Mouse (Mus musculus): ENCODE data around the gene Ano6. TPM values are rescaled to one million over a fixed set of nuclear protein-coding genes. Genes with fewer than 3 reads are reported as not detected.

The Ano6 gene
- total and polyA plus RNA-seq, 3 experiments: 14.9 to 27.0 (median 18.4) TPM

DNA sequence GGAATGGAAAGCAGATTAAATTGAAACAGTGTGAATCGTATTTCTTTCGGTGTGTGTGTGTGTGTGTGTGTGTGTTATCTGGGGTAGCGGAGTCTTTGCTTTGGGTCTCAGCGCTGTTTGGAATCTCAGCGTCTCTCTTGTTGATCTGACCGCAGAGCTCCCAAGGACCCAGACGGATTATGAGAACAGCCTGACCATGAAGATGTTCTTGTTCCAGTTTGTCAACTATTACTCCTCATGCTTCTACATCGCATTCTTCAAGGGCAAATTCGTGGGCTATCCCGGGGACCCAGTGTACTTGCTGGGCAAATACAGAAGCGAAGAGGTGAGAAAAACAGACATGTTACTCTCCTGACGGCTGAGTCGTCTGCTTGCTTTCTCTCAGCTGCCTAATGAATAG lies 158.7 kb downstream of the Ano6 start:
- no peak for DNase-seq (ENCODE audit: extremely low read depth)
- in situ Hi-C loops (cut with MboI; ENCODE audit: low pct_ligation_motif_present, low pct_unique_long_range_greater_than_20kb, low sequenced_read_pairs) (loop anchor here (10.0 kb wide), 1 partner anchor 175 kb away; no protein-coding TSS in a partner anchor), dilution Hi-C loops (cut with MboI; ENCODE audit: extremely low pct_ligation_motif_present, extremely low pct_unique_long_range_greater_than_20kb, low sequenced_read_pairs) (no loop called here)

DNA sequence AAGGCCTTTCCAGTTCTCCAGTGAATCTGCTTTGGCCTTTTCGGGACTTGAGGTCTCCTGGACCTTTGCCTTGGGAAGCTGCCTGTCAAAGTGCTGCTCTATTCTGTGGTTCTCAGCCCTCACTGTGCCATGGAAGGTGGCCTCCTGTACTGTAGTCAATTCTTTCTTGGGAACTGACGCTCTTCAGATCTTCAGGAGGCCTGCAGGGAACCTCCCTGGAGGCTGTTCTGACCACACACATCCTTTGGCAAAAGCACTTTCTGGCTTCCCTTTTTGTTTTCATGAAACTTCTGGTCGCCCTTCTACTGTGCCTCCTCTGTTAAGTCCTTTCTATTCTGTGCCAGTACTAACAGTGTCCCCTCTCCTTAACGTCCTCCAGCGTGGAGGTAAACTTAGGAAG lies 160.9 kb downstream of the Ano6 start:
- Histone ChIP-seq H3K9me3 (replicated peaks; ENCODE audit: low read length) (no peaks in the 10 kb centered on the region), H3K27ac (ENCODE audit: insufficient read depth, low read depth) (no peak overlapping the region), H3K79me2 (replicated peaks; ENCODE audit: control insufficient read depth, extremely low read depth, insufficient read depth, poor library complexity, severe bottlenecking) (no peaks in the 10 kb centered on the region), H3K9ac (ENCODE audit: insufficient read depth, low read depth) (no peak overlapping the region), H3K4me1 (ENCODE audit: control insufficient read depth in 1 of 2, insufficient read depth in 2 of 2) (peaks cover 0 to 21% of the 10 kb centered on the region in 2 experiments; a peak in 2 of 4 replicates), H3K4me2 (ENCODE audit: insufficient read depth, low read depth, poor library complexity, severe bottlenecking) (no peak overlapping the region), H3K4me3 (replicated peaks in 1 of 3; ENCODE audit: low read depth in 2 of 3, low read length in 2 of 3, poor library complexity in 1 of 3) (no peak overlapping the region), H3K36me3 (replicated peaks in 1 of 2; ENCODE audit: control insufficient read depth in 1 of 2, insufficient read depth in 1 of 2, low read length in 1 of 2) (peaks cover 54 to 89% of the 10 kb centered on the region in 2 experiments), H3K27me3 (replicated peaks) (no peaks in the 10 kb centered on the region)
- TF ChIP-seq UBTF (IDR thresholded peaks at IDR 0.05; ENCODE audit: low read depth, low read length) (no peak), ELF1 (IDR thresholded peaks at IDR 0.05; ENCODE audit: low read depth, low read length) (no peak), SIN3A (IDR thresholded peaks at IDR 0.05; ENCODE audit: low read length) (no peak), TCF12 (IDR thresholded peaks at IDR 0.05; ENCODE audit: low read depth, low read length) (no peak), NELFE (IDR thresholded peaks at IDR 0.05; ENCODE audit: low read depth, low read length) (no peak), RAD21 (IDR thresholded peaks at IDR 0.05; ENCODE audit: low read depth, low read length) (no peak), ZKSCAN1 (IDR thresholded peaks at IDR 0.05; ENCODE audit: borderline replicate concordance, low read depth, low read length) (no peak), GABPA (IDR thresholded peaks at IDR 0.05; ENCODE audit: insufficient replicate concordance, low read depth, low read length) (no peak), MAZ (IDR thresholded peaks at IDR 0.05; ENCODE audit: low read depth, low read length) (no peak), ZNF384 (IDR thresholded peaks at IDR 0.05; ENCODE audit: low read depth, low read length) (no peak), CHD2 (IDR thresholded peaks at IDR 0.05; ENCODE audit: low read length) (no peak), MXI1 (IDR thresholded peaks at IDR 0.05; ENCODE audit: low read depth, low read length) (no peak), IRF4 (IDR thresholded peaks at IDR 0.05; ENCODE audit: low read depth, low read length) (no peak), JUND (conservative IDR thresholded peaks at IDR 0.05; ENCODE audit: low read depth, low read length) (no peak), POLR2AphosphoS2 (IDR thresholded peaks at IDR 0.05; ENCODE audit: low read depth, low read length) (no peak)
- dilution Hi-C loops (cut with MboI; ENCODE audit: extremely low pct_ligation_motif_present, extremely low pct_unique_long_range_greater_than_20kb, low sequenced_read_pairs) (no loop called here), in situ Hi-C loops (cut with MboI; ENCODE audit: low pct_ligation_motif_present, low pct_unique_long_range_greater_than_20kb, low sequenced_read_pairs) (no loop called here)
- no peak for DNase-seq (ENCODE audit: extremely low read depth)

More for the DNA sequence above, 158.7 kb downstream of the Ano6 start:
- Histone ChIP-seq H3K4me3 (replicated peaks in 1 of 3; ENCODE audit: low read depth in 2 of 3, low read length in 2 of 3, poor library complexity in 1 of 3) (no peak overlapping the region), H3K9ac (ENCODE audit: insufficient read depth, low read depth) (no peak overlapping the region), H3K4me2 (ENCODE audit: insufficient read depth, low read depth, poor library complexity, severe bottlenecking) (no peak overlapping the region), H3K4me1 (ENCODE audit: control insufficient read depth in 1 of 2, insufficient read depth in 2 of 2) (peaks cover 0 to 20% of the 10 kb centered on the region in 2 experiments; a peak in 2 of 4 replicates), H3K79me2 (replicated peaks; ENCODE audit: control insufficient read depth, extremely low read depth, insufficient read depth, poor library complexity, severe bottlenecking) (no peaks in the 10 kb centered on the region), H3K9me3 (replicated peaks; ENCODE audit: low read length) (no peaks in the 10 kb centered on the region), H3K36me3 (replicated peaks in 1 of 2; ENCODE audit: control insufficient read depth in 1 of 2, insufficient read depth in 1 of 2, low read length in 1 of 2) (peaks cover 41 to 87% of the 10 kb centered on the region in 2 experiments), H3K27ac (ENCODE audit: insufficient read depth, low read depth) (no peak overlapping the region), H3K27me3 (replicated peaks) (no peaks in the 10 kb centered on the region)
- TF ChIP-seq ZMIZ1 (IDR thresholded peaks at IDR 0.05; ENCODE audit: low read depth, low read length) (no peak), UBTF (IDR thresholded peaks at IDR 0.05; ENCODE audit: low read depth, low read length) (no peak), HCFC1 (IDR thresholded peaks at IDR 0.05; ENCODE audit: low read depth, low read length) (no peak), MYC (IDR thresholded peaks at IDR 0.05; ENCODE audit: low read depth, low read length) (no peak), USF2 (conservative IDR thresholded peaks at IDR 0.05; ENCODE audit: low read depth, low read length) (no peak), CHD2 (IDR thresholded peaks at IDR 0.05; ENCODE audit: low read length) (no peak), CTCF (conservative IDR thresholded peaks at IDR 0.05 in 1 of 2, IDR thresholded peaks at IDR 0.05 in 1 of 2; ENCODE audit: low read depth in 2 of 2, low read length in 2 of 2) (no peak), ELF1 (IDR thresholded peaks at IDR 0.05; ENCODE audit: low read depth, low read length) (no peak), MEF2A (IDR thresholded peaks at IDR 0.05; ENCODE audit: borderline replicate concordance, low read depth, low read length) (no peak), E2F4 (IDR thresholded peaks at IDR 0.05; ENCODE audit: insufficient replicate concordance, low read depth, low read length) (no peak), ETS1 (conservative IDR thresholded peaks at IDR 0.05; ENCODE audit: low read depth, low read length) (no peak), USF1 (IDR thresholded peaks at IDR 0.05; ENCODE audit: low read depth, low read length) (no peak), POLR2AphosphoS2 (IDR thresholded peaks at IDR 0.05; ENCODE audit: low read depth, low read length) (no peak)

Data from CH12.LX (cell line).